Mouse (Mus musculus) neural tube, embryonic 12.5 days (tissue): ENCODE results near the gene Gdf5. TPM values are rescaled to one million over a fixed set of nuclear protein-coding genes. Genes with fewer than 3 reads are reported as not detected.

Experiments
- ATAC-seq: fragments of 200-750 bp; cut with Nextera tagmentation; 2 replicates; pipeline ENCODE4 v1.8.0; 2017; ENCODE audit warnings: low read depth, mild to moderate bottlenecking, moderate TSS enrichment, moderate library complexity; ENCODE audit not compliant: low FRiP score
- H3K27ac ChIP-seq: fragments of 300-500 bp; sonication (generic); 2 replicates; pipeline ENCODE4 v1.5.1; 2016
- H3K27me3 ChIP-seq: fragments of 300-500 bp; sonication (generic); replicated peaks from 2 replicates; pipeline ENCODE4 v1.6.1; 2016; ENCODE audit warnings: mild to moderate bottlenecking
- H3K36me3 ChIP-seq: fragments of 300-500 bp; sonication (generic); 2 replicates; pipeline ENCODE4 v1.6.1; 2016; ENCODE audit warnings: mild to moderate bottlenecking
- H3K4me1 ChIP-seq: fragments of 300-500 bp; sonication (generic); 2 replicates; pipeline ENCODE4 v1.6.1; 2016
- H3K4me2 ChIP-seq: fragments of 300-500 bp; sonication (generic); replicated peaks from 2 replicates; pipeline ENCODE4 v1.6.1; 2016; ENCODE audit warnings: mild to moderate bottlenecking
- H3K4me3 ChIP-seq: fragments of 300-500 bp; sonication (generic); 2 replicates; pipeline ENCODE4 v1.5.1; 2016
- H3K9ac ChIP-seq: fragments of 300-500 bp; sonication (generic); 2 replicates; pipeline ENCODE4 v1.6.1; 2016; ENCODE audit warnings: mild to moderate bottlenecking
- H3K9me3 ChIP-seq: fragments of 300-500 bp; sonication (generic); 2 replicates; pipeline ENCODE4 v1.6.1; 2016; ENCODE audit warnings: mild to moderate bottlenecking
- WGBS: fragments of 180-500 bp; shearing (Covaris S2); methylation state at CpG from one replicate; pipeline ENCODE4 v1.1.7; 2016; 5-methylcytosine and 5-hydroxymethylcytosine counted together
- polyA plus RNA-seq: library from polyadenylated mRNA; unstranded; fragments of >200 nt; fragmentation: Nextera tagmentation; extraction: Ambion mirVana; gene quantifications from 2 replicates; pipeline ENCODE4 v1.2.1, GENCODE M21; 2016

The Gdf5 gene
- polyA plus RNA-seq, 1 experiment from 2014 or later: 1.2 TPM

DNA sequence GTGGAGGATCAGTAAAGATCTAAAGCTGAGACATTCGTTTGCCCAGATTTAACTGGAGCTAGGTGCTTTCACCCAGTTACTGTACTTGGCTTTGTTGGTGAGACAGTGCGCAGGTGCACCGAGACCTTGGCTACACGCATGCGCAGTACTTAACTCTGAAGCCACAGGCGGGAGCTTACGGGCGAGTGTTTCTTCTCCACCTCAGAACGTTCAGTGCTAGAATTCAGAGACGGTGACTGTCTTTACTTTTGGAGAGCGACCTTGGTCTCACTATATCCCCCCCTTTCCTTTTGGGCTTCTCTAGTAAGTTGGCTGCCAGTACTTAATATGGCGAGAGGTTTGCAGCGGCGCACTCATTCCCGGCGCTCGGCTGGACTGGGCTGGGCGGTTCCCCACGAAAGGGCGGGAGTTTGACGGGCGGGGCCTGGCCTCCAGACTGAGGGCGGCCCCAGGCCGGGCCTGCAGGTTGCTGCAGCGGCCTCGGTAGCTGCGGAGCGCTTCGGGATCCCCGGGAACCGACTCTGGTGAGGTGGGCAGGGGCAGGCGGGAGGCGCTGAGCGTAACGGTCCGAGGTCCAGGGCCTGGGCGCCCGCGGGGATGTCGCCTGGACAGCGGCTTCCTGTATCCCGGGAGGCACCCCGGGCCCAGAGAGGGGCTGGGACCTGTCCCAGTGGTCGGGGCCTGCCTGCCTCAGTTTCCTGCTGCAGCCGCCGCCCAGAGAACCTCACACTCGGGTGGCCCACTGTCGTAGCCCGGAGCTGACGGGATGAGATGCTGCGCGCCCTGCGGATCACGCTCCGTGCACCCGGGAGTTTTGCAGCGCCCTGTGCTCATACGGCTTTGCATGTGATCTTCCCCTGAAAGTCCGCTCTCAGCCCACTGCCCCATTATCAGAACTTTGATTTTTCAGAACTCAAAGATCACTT is 11.2 kb upstream of the Gdf5 start, which contains the start of gene Cep250:
Gene Cep250 (plus strand): TSS at position 325 of the 926 bp plus-strand sequence.
- Histone ChIP-seq H3K9me3 (no peaks in the 10 kb centered on the region), H3K4me1 (0 out of 2 replicates have a peak, but pooled peaks cover 5% of the 10 kb centered on the region), H3K27ac (peak within 1 kb of the TSS; percentile 63), H3K9ac (peak within 1 kb of the TSS; percentile 92), H3K27me3 (no peaks in the 10 kb centered on the region), H3K4me3 (peak within 1 kb of the TSS; percentile 79), H3K4me2 (peak within 1 kb of the TSS; percentile 68), H3K36me3 (0 out of 2 replicates have a peak, but pooled peaks cover 6% of the 10 kb centered on the region)
- under 1% methylated on average over 59 of the region's 59 CpGs for WGBS
- peak; percentile 96 for ATAC-seq

DNA sequence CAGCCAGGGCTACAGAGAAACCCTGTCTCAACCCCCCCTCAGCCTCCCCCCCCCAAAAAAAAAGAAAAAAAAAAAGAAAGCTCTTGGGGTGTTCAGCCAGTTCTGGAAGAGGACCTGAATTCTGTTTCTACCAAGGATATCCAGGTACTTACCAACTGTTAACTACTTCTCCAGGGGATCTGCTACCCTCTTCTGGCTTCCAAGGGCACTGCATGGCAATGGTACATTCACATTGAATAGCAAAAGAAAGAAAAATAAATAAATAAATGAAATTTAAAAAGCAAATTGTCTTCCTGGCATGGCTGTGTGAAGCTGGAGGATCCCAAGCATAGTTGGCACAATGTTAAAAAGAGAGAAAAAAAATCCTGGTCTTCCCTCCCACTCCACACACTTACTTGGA is 6.8 kb upstream of the Gdf5 start:
- Histone ChIP-seq H3K4me3 (no peak overlapping the region), H3K4me2 (no peak overlapping the region), H3K9ac (no peak overlapping the region), H3K27me3 (no peaks in the 10 kb centered on the region), H3K36me3 (no peaks in the 10 kb centered on the region), H3K27ac (no peak overlapping the region), H3K9me3 (no peaks in the 10 kb centered on the region), H3K4me1 (peaks cover 11% of the 10 kb centered on the region; the same call in 1 of the 2 replicates)
- ATAC-seq: no peak

DNA sequence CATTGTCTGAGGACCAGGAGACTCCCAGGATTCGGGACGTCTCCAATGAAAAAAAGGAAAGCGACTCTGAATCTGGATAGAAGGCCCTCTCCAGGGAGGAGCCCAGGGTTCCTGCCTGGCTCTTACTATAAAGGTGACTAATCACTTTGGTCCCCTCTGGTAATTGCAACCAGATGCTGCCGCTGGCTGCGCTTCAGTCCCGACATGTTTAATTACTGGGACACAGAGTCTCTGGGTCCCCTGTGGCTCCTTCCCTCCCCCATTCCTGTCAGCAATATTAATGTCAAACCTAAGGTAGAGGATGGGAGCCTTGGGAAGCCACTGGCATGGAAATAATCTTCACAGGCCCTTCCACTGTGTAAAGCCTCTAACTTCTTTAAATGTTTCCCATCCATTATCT is 4.2 kb upstream of the Gdf5 start:
- no peak overlapping the region for H3K4me2 ChIP-seq
- no peak overlapping the region for H3K4me3 ChIP-seq
- WGBS: 17% methylated on average over 6 of the region's 6 CpGs
- peak; percentile 44; the same call in 1 of the 2 replicates for ATAC-seq
- peaks cover 20% of the 10 kb centered on the region for H3K4me1 ChIP-seq
- no peaks in the 10 kb centered on the region for H3K9me3 ChIP-seq
- H3K36me3 ChIP-seq: no peaks in the 10 kb centered on the region
- no peak overlapping the region for H3K27ac ChIP-seq
- no peak overlapping the region for H3K9ac ChIP-seq
- H3K27me3 ChIP-seq: no peaks in the 10 kb centered on the region

DNA sequence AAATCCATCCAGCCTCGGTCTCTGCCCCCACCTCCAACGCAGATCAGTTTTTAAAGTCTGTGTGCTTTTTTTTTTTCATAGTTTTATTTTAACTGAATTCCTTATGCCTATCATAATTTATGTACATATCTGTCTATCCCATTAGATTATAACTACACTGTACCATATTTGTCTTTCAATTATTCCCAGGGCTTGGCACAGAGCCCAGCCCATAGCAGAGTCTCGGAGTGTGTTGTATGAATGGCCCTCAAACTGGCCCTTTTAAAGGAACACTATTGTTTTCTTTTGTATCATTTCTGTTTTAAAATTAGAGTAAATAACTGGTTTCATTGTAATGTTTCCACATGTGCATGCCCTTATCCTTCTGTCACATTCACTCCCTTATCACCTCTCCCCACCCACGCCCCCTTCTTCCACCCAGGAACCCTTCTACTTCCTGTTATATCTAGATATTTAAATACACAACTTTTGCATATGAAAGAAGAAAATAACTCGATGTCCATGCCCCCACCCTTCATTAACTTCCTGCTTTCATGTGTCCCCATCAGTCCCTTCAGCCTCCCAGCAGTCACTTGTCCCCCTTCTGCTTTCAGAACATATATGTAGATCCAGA is 2.3 kb upstream of the Gdf5 start:
- Histone ChIP-seq H3K4me1 (peaks cover 33% of the 10 kb centered on the region), H3K27ac (no peak overlapping the region), H3K4me2 (no peak overlapping the region), H3K9me3 (no peaks in the 10 kb centered on the region), H3K9ac (no peak overlapping the region), H3K36me3 (no peaks in the 10 kb centered on the region), H3K4me3 (no peak overlapping the region), H3K27me3 (no peaks in the 10 kb centered on the region)
- ATAC-seq: no peak
- 67% methylated on average over 5 of the region's 5 CpGs for WGBS

DNA sequence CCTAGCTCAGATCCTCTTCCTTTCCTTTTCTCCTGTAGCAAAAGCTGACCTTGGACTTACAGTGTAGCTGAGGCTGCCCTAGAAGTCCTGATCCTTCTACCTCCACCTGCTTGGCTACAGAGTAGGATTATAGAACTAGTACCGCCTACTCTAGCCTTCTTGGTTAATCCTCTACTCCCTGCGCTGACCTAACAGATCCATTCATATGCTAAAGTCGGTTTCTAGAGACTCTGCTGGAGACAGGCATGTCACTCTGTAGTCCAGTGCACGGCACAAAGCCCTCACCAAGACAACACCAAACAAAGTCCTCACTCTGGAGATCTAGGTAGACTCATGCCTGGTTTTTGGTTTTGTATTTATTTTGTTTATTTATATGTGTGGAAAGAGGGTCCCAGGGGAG is 1.3 kb upstream of the Gdf5 start:
- 10% methylated on average over 4 of the region's 4 CpGs for WGBS
- H3K27ac ChIP-seq: no peak overlapping the region
- peaks cover 33% of the 10 kb centered on the region for H3K4me1 ChIP-seq
- no peak overlapping the region for H3K4me3 ChIP-seq
- no peaks in the 10 kb centered on the region for H3K36me3 ChIP-seq
- no peaks in the 10 kb centered on the region for H3K27me3 ChIP-seq
- no peak for ATAC-seq
- no peaks in the 10 kb centered on the region for H3K9me3 ChIP-seq
- H3K9ac ChIP-seq: no peak overlapping the region
- no peak overlapping the region for H3K4me2 ChIP-seq

DNA sequence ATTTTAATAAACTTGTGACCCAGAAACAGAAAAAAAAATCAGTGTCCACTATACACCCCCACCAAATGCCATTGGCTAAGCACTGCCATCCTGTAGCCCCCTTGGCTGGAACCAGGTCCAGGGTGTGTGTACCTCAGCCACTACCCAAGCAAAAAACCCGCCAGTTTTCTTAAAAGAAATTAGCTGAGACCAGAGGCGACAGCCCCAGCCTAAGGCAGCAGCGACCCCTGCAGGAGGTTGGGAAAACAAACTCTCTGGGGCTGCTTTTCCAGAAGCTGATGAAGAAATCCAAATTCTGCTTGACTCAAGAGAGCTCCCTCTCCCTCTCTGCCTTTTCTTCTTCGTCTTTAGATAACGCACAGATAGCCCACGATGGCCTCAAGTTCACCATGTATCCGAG is 902 bp upstream of the Gdf5 start:
- no peak overlapping the region for H3K27ac ChIP-seq
- H3K9me3 ChIP-seq: no peaks in the 10 kb centered on the region
- no peaks in the 10 kb centered on the region for H3K27me3 ChIP-seq
- no peak overlapping the region for H3K9ac ChIP-seq
- no peak for ATAC-seq
- no peaks in the 10 kb centered on the region for H3K36me3 ChIP-seq
- no peak overlapping the region for H3K4me3 ChIP-seq
- WGBS: under 1% methylated on average over 7 of the region's 7 CpGs
- H3K4me2 ChIP-seq: no peak overlapping the region
- H3K4me1 ChIP-seq: peaks cover 33% of the 10 kb centered on the region

DNA sequence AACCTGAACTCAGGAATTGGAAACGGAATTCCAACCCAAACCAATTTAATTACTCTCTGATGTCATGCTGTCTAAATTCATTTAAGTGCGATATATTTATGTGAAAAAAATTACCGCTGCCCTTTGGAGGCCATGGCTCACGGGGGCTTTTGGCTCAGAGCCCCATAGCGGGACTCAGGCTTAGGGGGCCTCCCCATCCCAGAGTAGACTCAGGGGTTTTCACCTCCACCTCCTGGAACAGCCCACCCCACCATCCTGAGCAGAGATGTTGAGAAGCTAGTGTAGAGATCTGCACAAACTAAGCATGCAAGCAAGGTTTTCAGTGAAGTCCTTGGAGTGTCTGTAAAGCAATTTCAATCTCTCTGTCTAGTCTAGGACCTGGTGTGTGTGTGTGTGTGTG is 413 bp upstream of the Gdf5 start:
- H3K4me1 ChIP-seq: peaks cover 33% of the 10 kb centered on the region
- WGBS: 63% methylated on average over 5 of the region's 5 CpGs
- H3K36me3 ChIP-seq: no peaks in the 10 kb centered on the region
- no peak overlapping the region for H3K4me3 ChIP-seq
- H3K9me3 ChIP-seq: no peaks in the 10 kb centered on the region
- no peak overlapping the region for H3K27ac ChIP-seq
- ATAC-seq: no peak
- H3K4me2 ChIP-seq: no peak overlapping the region
- H3K27me3 ChIP-seq: no peaks in the 10 kb centered on the region
- no peak overlapping the region for H3K9ac ChIP-seq

DNA sequence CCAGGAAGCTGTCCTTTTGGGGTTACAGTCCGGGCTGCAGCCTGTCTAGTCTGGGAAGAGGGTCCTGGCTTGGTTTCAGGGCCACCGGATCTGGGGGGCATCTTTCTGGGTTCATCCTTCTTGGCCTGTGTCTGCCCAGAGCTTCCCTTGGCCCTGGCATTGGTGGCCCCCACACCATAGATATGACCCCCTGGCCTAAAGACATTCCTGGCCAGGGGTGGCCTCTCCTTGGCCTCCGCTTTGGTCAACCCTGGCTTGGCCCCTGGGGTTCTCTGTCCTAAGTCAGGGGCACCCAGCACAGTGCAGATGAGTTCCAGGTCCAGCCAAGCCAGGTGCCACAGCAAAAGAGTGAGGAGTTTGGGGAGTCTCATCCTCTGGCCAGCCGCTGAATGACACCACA is 482 bp downstream of the Gdf5 start:
- Histone ChIP-seq H3K9me3 (no peaks in the 10 kb centered on the region), H3K4me3 (no peak overlapping the region), H3K27ac (no peak overlapping the region), H3K27me3 (no peaks in the 10 kb centered on the region), H3K4me2 (no peak overlapping the region), H3K36me3 (no peaks in the 10 kb centered on the region), H3K4me1 (peaks cover 27% of the 10 kb centered on the region), H3K9ac (no peak overlapping the region)
- no peak for ATAC-seq
- 82% methylated on average over 4 of the region's 4 CpGs for WGBS

DNA sequence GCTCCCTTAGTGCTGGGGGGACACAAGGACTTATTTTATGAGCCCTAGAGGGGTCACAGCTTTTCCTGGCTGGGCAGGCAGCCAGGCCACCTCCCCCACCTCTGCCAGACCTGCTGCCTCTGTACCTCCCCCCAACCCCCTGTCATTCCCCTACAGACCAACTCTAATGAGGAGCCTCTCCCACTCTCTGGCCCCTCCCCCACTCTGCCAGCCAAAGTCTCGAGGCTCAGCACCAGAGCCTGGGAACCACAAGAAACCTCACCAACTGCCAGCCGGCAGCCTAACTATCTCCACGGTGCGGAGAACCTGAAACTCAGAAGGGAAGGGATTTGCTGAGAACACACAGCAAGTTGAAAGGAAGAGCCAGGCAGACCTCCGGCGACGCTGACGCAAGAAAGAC is 1.7 kb downstream of the Gdf5 start:
- Histone ChIP-seq H3K9me3 (no peaks in the 10 kb centered on the region), H3K9ac (0 out of 2 replicates have a peak overlapping the region, but pooled peaks have one; percentile 17), H3K4me1 (peaks cover 23% of the 10 kb centered on the region), H3K27ac (no peak overlapping the region), H3K27me3 (no peaks in the 10 kb centered on the region), H3K4me3 (no peak overlapping the region), H3K36me3 (no peaks in the 10 kb centered on the region), H3K4me2 (peak overlapping the region; percentile 40)
- ATAC-seq: 0 out of 2 replicates have a peak, but pooled peaks have one; percentile 33
- WGBS: 1% methylated on average over 8 of the region's 8 CpGs

DNA sequence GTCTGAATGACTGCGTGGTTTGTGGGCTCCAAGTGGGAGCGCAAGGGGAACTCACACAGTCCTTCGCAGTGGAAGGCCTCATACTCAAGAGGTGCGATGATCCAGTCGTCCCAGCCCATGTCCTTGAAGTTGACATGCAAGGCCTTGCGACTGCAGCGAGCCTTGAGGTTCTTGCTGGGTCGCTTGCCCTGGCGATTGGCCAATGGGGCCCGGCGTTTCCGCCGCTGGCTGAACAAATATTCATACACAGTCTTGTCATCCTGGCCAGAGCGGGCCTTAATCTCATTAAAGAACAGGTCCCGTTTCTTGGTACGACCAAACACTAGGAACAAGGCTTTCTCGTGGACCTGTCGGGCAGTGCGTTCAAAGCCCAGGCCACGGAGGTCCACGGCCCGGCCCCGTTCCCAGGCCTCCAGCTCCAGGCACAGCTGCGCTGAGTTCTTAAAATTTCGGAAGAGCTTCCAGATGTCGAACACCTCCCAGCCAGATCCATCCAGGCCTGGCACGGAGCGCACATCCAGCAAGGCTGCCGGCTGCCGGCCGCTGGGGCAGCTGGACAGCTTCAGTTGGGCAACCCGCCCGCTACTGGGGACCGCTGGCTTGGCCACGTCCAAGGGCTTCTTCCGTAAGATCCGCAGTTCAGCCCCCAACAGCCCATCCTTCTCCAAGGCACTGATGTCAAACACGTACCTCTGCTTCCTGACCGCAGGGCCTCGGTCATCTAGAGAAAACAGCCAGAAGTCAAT is 3.3 kb downstream of the Gdf5 start:
- no peak overlapping the region for H3K4me3 ChIP-seq
- H3K27me3 ChIP-seq: no peaks in the 10 kb centered on the region
- H3K4me1 ChIP-seq: peaks cover 23% of the 10 kb centered on the region
- 93% methylated on average over 40 of the region's 40 CpGs for WGBS
- ATAC-seq: no peak
- H3K9me3 ChIP-seq: no peaks in the 10 kb centered on the region
- no peak overlapping the region for H3K4me2 ChIP-seq
- H3K36me3 ChIP-seq: no peaks in the 10 kb centered on the region
- H3K27ac ChIP-seq: no peak overlapping the region
- H3K9ac ChIP-seq: no peak overlapping the region

DNA sequence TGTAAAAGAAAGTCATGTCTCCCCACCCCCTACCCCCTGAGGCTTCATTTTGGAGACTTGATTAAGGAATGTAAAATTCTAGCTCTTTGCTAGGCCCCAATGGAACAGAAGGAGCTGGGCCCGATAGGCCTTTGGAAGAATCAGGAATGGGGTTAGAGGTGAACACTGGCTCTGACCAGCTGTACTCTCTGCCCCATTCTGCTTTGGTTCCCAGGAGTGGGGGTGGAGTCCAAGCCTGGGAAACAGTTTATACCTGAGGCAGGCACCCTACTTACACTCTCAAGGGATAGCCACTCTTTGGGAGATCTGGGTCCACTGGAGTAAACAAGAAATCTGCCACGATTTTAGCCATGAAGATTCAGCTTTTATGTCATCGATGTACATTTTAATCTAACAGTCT is 4.5 kb downstream of the Gdf5 start, which contains the start of gene Gm15557:
Gene Gm15557 (plus strand): TSS at position 48 of the 400 bp plus-strand sequence.
- Histone ChIP-seq H3K4me3 (no peak within 1 kb of the TSS), H3K27me3 (no peaks in the 10 kb centered on the region), H3K4me1 (peaks cover 21% of the 10 kb centered on the region), H3K9me3 (no peaks in the 10 kb centered on the region), H3K36me3 (no peaks in the 10 kb centered on the region), H3K4me2 (no peak within 1 kb of the TSS), H3K9ac (no peak within 1 kb of the TSS), H3K27ac (no peak within 1 kb of the TSS)
- ATAC-seq: no peak
- 90% methylated on average over 3 of the region's 3 CpGs for WGBS
